Mouse (Mus musculus): ENCODE results near the gene Alpl. TPM values are rescaled to one million over a fixed set of nuclear protein-coding genes. Genes with fewer than 3 reads are reported as not detected.

Alpl gene
- polyA plus RNA-seq, 1 experiment from 2014 or later: 6.1 TPM

DNA sequence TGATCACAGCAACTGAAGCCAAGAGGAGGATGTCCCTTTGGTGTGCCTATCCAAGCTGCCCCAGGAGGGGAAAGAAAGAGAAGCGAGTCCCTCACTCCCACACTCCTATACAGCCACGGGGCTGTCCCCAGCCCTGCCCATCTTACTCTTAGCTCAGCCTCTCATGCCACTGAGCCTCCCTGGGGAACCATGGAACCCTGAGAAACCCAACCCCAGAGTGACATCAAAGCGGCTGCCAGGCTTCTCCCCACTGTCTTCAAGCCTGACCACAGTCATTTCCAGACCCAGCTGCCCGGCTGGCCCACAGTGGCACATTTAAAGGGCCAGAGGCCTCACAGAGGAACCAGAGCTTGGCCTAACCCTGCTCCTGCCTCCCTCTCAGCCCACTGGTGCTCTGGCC, 47.5 kb downstream of the Alpl start:
- H3K4me3 ChIP-seq (replicated peaks; ENCODE audit: low read depth, low read length): no peak overlapping the region
- H3K4me2 ChIP-seq (ENCODE audit: low read length): no peak overlapping the region
- H3K9ac ChIP-seq (replicated peaks; ENCODE audit: low read length): 0 out of 2 replicates have a peak overlapping the region, but pooled peaks have one; percentile 3
- ATAC-seq (ENCODE audit: low FRiP score, low TSS enrichment) (no peak), DNase-seq (no peak)
- no peaks in the 10 kb centered on the region for H3K27me3 ChIP-seq (ENCODE audit: control insufficient read depth, insufficient read depth, low read length)
- H3K36me3 ChIP-seq (ENCODE audit: control insufficient read depth, insufficient read depth, low read length): no peaks in the 10 kb centered on the region
- WGBS: 59% methylated on average over 4 of the region's 4 CpGs
- no peaks in the 10 kb centered on the region for H3K9me3 ChIP-seq (ENCODE audit: control insufficient read depth, low read length)
- H3K27ac ChIP-seq (replicated peaks; ENCODE audit: low read depth, low read length): no peak overlapping the region
- H3K4me1 ChIP-seq (ENCODE audit: control insufficient read depth, insufficient read depth, low read length): peaks cover 8% of the 10 kb centered on the region; the same call in 1 of the 2 replicates

DNA sequence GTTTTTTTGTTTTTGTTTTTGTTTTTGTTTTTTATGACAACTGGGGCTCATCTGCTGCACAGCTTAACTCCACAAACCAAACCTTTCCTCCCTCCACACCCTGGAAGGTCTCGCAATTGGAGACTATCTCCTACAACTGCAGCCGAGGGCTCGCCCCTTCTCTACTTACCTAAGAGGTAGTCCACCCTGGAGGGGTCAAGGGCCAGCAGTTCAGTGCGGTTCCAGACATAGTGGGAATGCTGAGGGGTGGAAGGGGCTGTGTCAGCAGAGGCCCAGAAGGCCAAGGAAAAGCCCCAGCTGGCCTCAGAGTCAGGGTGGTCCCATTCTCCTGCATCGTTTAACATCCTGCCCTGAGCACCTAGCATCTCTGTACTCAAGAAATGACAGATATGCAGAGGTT, 48.6 kb downstream of the Alpl start:
- WGBS: 85% methylated on average over 5 of the region's 5 CpGs
- DNase-seq: no peak
- Histone ChIP-seq H3K4me3 (replicated peaks; ENCODE audit: low read depth, low read length) (no peak overlapping the region), H3K27me3 (ENCODE audit: control insufficient read depth, insufficient read depth, low read length) (no peaks in the 10 kb centered on the region), H3K9ac (replicated peaks; ENCODE audit: low read length) (no peak overlapping the region), H3K4me1 (ENCODE audit: control insufficient read depth, insufficient read depth, low read length) (peaks cover 2% of the 10 kb centered on the region; the same call in 1 of the 2 replicates), H3K9me3 (ENCODE audit: control insufficient read depth, low read length) (no peaks in the 10 kb centered on the region), H3K27ac (replicated peaks; ENCODE audit: low read depth, low read length) (no peak overlapping the region), H3K36me3 (ENCODE audit: control insufficient read depth, insufficient read depth, low read length) (no peaks in the 10 kb centered on the region), H3K4me2 (ENCODE audit: low read length) (no peak overlapping the region)
- ATAC-seq (ENCODE audit: low FRiP score, low TSS enrichment): no peak

DNA sequence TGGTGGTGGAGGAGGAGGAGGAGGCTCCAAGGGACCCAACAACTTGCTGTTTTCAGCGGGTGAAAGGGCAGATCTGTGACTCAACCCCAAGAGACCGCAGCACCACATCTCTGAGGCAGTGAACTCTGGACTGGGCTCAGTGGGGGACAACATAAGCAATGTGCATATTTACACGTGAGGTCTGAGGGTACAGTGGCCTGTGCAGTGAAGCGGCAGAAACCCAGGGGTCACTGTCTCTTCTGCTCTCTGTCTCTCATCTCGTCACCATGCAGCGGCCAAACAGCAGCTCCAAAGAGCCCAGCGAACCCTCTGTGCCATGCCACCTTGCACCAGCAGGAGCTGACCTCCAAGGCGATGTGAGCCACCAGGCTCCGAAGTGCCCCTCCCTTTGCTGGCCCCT, 49.1 kb downstream of the Alpl start:
- DNase-seq: no peak

DNA sequence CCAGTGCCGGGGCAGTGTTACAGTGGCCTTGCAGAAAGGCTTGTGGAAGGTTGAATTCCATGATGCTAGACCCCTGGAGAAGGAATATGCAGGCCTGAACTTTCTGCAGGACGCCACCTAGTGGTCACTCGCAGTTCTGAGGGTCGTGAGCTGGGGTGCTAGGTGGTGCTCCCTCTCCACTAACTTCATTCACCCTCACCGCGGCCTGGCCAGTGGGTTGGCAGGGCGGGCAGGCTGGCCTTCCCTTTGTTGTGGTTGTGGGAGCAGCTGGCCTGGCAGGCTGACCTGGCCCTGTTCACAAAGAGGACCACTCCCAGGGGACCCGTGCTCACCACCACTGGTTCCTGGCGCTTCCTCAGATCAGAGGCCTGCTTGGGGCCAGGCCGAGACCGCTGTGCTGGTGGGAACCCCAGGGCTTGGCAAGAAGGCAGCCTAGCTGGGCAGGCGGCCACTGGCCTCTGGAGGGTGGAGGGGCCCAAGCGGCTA, 51.7 kb downstream of the Alpl start:
- H3K4me2 ChIP-seq (ENCODE audit: low read length): no peak overlapping the region
- no peak overlapping the region for H3K9ac ChIP-seq (replicated peaks; ENCODE audit: low read length)
- no peak overlapping the region for H3K27ac ChIP-seq (replicated peaks; ENCODE audit: low read depth, low read length)
- no peaks in the 10 kb centered on the region for H3K4me1 ChIP-seq (ENCODE audit: control insufficient read depth, insufficient read depth, low read length)
- H3K36me3 ChIP-seq (ENCODE audit: control insufficient read depth, insufficient read depth, low read length): no peaks in the 10 kb centered on the region
- ATAC-seq (ENCODE audit: low FRiP score, low TSS enrichment) (no peak), DNase-seq (no peak)
- H3K27me3 ChIP-seq (ENCODE audit: control insufficient read depth, insufficient read depth, low read length): no peaks in the 10 kb centered on the region
- WGBS: 57% methylated on average over 13 of the region's 13 CpGs
- H3K4me3 ChIP-seq (replicated peaks; ENCODE audit: low read depth, low read length): no peak overlapping the region
- H3K9me3 ChIP-seq (ENCODE audit: control insufficient read depth, low read length): no peaks in the 10 kb centered on the region

More for the DNA sequence above, 49.1 kb downstream of the Alpl start:
- Histone ChIP-seq H3K9me3 (ENCODE audit: control insufficient read depth, low read length) (no peaks in the 10 kb centered on the region), H3K9ac (replicated peaks; ENCODE audit: low read length) (no peak overlapping the region), H3K27me3 (ENCODE audit: control insufficient read depth, insufficient read depth, low read length) (no peaks in the 10 kb centered on the region), H3K4me3 (replicated peaks; ENCODE audit: low read depth, low read length) (no peak overlapping the region), H3K4me2 (ENCODE audit: low read length) (no peak overlapping the region), H3K36me3 (ENCODE audit: control insufficient read depth, insufficient read depth, low read length) (no peaks in the 10 kb centered on the region), H3K4me1 (ENCODE audit: control insufficient read depth, insufficient read depth, low read length) (no peaks in the 10 kb centered on the region), H3K27ac (replicated peaks; ENCODE audit: low read depth, low read length) (no peak overlapping the region)
- WGBS: 85% methylated on average over 9 of the region's 9 CpGs
- no peak for ATAC-seq (ENCODE audit: low FRiP score, low TSS enrichment)

DNA sequence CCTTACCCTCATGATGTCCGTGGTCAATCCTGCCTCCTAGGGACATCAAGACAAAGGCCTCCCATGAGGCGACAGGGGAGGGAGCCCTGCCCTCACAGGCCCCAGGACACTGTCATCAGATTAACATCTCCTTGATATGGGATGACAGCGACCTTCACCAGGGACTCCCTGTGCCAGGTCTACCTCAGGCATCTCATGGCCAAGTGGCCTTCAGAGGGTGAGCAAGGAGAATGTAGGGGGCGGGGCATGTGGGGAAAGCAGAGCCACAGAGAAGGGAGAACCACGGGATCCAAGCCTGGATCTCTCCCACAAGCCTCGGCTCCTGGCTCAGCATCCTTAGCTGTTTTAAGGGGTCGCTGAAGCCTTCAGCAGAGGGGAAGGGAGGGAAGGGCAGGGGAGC, 52.4 kb downstream of the Alpl start:
- Histone ChIP-seq H3K4me2 (ENCODE audit: low read length) (no peak overlapping the region), H3K4me1 (ENCODE audit: control insufficient read depth, insufficient read depth, low read length) (no peaks in the 10 kb centered on the region), H3K27ac (replicated peaks; ENCODE audit: low read depth, low read length) (no peak overlapping the region), H3K4me3 (replicated peaks; ENCODE audit: low read depth, low read length) (no peak overlapping the region), H3K27me3 (ENCODE audit: control insufficient read depth, insufficient read depth, low read length) (no peaks in the 10 kb centered on the region), H3K9me3 (ENCODE audit: control insufficient read depth, low read length) (no peaks in the 10 kb centered on the region), H3K9ac (replicated peaks; ENCODE audit: low read length) (no peak overlapping the region), H3K36me3 (ENCODE audit: control insufficient read depth, insufficient read depth, low read length) (no peaks in the 10 kb centered on the region)
- DNase-seq (no peak), ATAC-seq (ENCODE audit: low FRiP score, low TSS enrichment) (no peak)
- WGBS: 51% methylated on average over 7 of the region's 7 CpGs

DNA sequence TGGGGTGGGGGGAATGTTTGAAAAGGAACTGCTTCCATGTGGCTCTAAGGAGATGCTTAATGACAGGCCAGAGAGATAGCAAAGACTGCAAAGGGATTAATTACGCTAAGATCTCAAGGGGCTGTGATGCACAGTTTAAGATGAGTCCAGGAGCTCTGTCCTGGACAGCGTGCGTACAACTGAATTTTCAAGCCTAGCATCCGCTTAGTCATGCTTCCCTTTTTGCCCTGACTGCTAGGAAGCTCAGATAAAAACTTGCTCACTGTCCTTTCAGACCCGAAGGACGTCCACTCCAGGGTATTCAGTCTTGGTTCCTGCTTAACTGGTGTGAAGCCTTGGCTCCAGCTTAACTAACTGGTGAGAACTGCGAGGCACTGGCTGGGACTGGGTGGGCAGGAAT, 55.8 kb downstream of the Alpl start:
- Histone ChIP-seq H3K9ac (replicated peaks; ENCODE audit: low read length) (no peak overlapping the region), H3K4me2 (ENCODE audit: low read length) (no peak overlapping the region), H3K36me3 (ENCODE audit: control insufficient read depth, insufficient read depth, low read length) (no peaks in the 10 kb centered on the region), H3K27ac (replicated peaks; ENCODE audit: low read depth, low read length) (no peak overlapping the region), H3K9me3 (ENCODE audit: control insufficient read depth, low read length) (no peaks in the 10 kb centered on the region), H3K4me3 (replicated peaks; ENCODE audit: low read depth, low read length) (no peak overlapping the region), H3K27me3 (ENCODE audit: control insufficient read depth, insufficient read depth, low read length) (no peaks in the 10 kb centered on the region), H3K4me1 (ENCODE audit: control insufficient read depth, insufficient read depth, low read length) (0 out of 2 replicates have a peak, but pooled peaks cover 7% of the 10 kb centered on the region)
- ATAC-seq (ENCODE audit: low FRiP score, low TSS enrichment) (no peak), DNase-seq (no peak)
- 90% methylated on average over 7 of the region's 7 CpGs for WGBS

DNA sequence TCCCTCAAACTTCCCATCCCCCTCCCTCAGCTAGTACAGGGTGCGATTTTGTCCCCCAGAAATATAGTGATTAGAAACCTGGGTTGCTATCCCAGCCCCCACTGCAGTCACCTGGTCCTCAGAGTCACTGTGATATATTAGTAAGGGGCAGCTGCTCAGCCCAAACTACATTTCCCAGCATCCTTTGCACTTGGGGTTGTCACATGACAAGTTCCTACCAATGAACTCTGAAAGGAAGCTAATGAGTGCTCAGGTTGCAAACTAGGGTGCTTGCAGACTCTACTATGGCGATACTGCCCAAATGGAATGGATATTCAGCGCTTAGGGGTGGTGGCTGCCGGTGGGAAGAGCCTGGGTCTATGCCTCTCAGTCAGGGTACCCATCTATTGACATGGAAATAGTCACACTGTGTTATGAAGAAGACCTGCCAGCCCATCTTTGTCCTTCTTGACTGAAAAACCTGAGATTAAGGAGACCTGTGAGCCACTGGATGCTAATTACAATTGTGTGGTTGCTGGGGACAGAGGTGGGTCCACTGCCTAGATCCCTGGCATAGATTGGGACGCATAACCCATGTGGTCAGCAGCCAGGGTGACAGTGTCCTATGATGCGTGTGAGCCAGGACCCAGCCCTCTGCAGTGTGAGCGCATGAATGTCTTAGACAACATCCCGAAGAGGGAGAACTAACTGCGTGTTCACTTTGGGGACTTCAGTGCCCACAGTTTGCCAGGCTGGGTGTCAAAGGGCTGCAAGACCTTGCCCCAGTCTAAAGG, 56.8 kb downstream of the Alpl start:
- no peaks in the 10 kb centered on the region for H3K36me3 ChIP-seq (ENCODE audit: control insufficient read depth, insufficient read depth, low read length)
- 0 out of 2 replicates have a peak, but pooled peaks cover 7% of the 10 kb centered on the region for H3K4me1 ChIP-seq (ENCODE audit: control insufficient read depth, insufficient read depth, low read length)
- H3K9ac ChIP-seq (replicated peaks; ENCODE audit: low read length): no peak overlapping the region
- no peaks in the 10 kb centered on the region for H3K27me3 ChIP-seq (ENCODE audit: control insufficient read depth, insufficient read depth, low read length)
- H3K9me3 ChIP-seq (ENCODE audit: control insufficient read depth, low read length): no peaks in the 10 kb centered on the region
- ATAC-seq (ENCODE audit: low FRiP score, low TSS enrichment) (peak; percentile 73; the same call in 1 of the 2 replicates), DNase-seq (peak; percentile 90)
- H3K4me2 ChIP-seq (ENCODE audit: low read length): peak overlapping the region; percentile 28
- no peak overlapping the region for H3K27ac ChIP-seq (replicated peaks; ENCODE audit: low read depth, low read length)
- H3K4me3 ChIP-seq (replicated peaks; ENCODE audit: low read depth, low read length): no peak overlapping the region
- WGBS: 52% methylated on average over 9 of the region's 9 CpGs

DNA sequence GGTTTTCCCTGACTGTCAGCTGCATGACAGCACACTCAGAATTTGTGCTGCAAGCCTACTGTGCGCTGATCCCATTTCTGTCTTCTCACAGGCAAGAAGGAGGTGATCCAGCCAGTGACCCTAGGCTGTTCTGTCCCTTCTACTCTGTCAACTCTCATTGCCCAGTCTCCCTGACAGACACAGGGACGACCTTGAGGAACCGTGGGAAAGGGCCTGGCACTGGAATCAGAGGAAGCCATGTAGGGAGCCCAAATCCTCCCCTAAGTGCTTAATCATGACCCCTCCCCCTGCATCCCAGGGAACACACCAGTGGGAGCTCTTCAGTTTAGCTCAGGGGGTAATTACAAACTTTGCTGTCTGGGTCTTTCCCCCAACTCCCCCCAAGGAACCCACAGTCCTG, 58.4 kb downstream of the Alpl start:
- H3K4me1 ChIP-seq (ENCODE audit: control insufficient read depth, insufficient read depth, low read length): 0 out of 2 replicates have a peak, but pooled peaks cover 7% of the 10 kb centered on the region
- no peak overlapping the region for H3K4me3 ChIP-seq (replicated peaks; ENCODE audit: low read depth, low read length)
- no peak overlapping the region for H3K27ac ChIP-seq (replicated peaks; ENCODE audit: low read depth, low read length)
- 72% methylated on average over 3 of the region's 3 CpGs for WGBS
- H3K4me2 ChIP-seq (ENCODE audit: low read length): no peak overlapping the region
- no peaks in the 10 kb centered on the region for H3K27me3 ChIP-seq (ENCODE audit: control insufficient read depth, insufficient read depth, low read length)
- ATAC-seq (ENCODE audit: low FRiP score, low TSS enrichment) (no peak), DNase-seq (no peak)
- no peak overlapping the region for H3K9ac ChIP-seq (replicated peaks; ENCODE audit: low read length)
- no peaks in the 10 kb centered on the region for H3K36me3 ChIP-seq (ENCODE audit: control insufficient read depth, insufficient read depth, low read length)
- no peaks in the 10 kb centered on the region for H3K9me3 ChIP-seq (ENCODE audit: control insufficient read depth, low read length)

DNA sequence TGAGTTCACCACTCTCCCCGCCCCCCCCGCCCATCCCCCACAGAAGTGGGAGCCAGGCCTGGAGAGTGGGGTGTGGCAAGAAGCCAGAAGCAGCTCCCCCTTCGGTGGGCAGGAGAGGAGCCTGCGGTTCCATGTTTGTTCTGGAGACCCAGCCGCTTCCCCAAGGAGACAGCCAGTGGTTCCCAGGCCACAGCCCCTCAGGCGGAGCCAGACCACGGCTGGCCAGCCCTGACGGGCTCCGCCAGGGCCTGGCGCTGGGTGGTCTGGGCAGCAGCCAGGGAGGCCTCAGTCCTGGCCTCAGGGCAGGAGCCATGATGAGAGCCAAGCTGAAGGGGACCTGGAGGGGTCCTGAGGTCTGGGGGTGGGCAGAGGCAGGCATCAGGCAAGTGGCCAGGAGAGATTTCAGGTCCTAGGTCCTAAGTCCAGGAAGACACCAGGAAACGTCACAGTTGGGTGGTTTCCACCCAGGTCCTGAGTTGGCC, 59.9 kb downstream of the Alpl start:
- Histone ChIP-seq H3K27ac (replicated peaks; ENCODE audit: low read depth, low read length) (no peak overlapping the region), H3K36me3 (ENCODE audit: control insufficient read depth, insufficient read depth, low read length) (no peaks in the 10 kb centered on the region), H3K4me2 (ENCODE audit: low read length) (no peak overlapping the region), H3K9ac (replicated peaks; ENCODE audit: low read length) (no peak overlapping the region), H3K9me3 (ENCODE audit: control insufficient read depth, low read length) (no peaks in the 10 kb centered on the region), H3K27me3 (ENCODE audit: control insufficient read depth, insufficient read depth, low read length) (no peaks in the 10 kb centered on the region), H3K4me1 (ENCODE audit: control insufficient read depth, insufficient read depth, low read length) (0 out of 2 replicates have a peak, but pooled peaks cover 7% of the 10 kb centered on the region), H3K4me3 (replicated peaks; ENCODE audit: low read depth, low read length) (no peak overlapping the region)
- ATAC-seq (ENCODE audit: low FRiP score, low TSS enrichment): no peak
- WGBS: 44% methylated on average over 11 of the region's 11 CpGs
- DNase-seq: no peak

Measured in midbrain, embryonic 14.5 days (tissue).